Mouse (Mus musculus): ENCODE results near the gene Nubp1.

Nubp1 gene

GRCm38 (mm10) chr16:10416866-10417265 is 5.1 kb downstream of the Nubp1 start:
- no peak for DNase-seq (ENCODE audit: low spot score in 2 of 2)

GRCm38 (mm10) chr16:10417723-10418259 is 6.0 kb downstream of the Nubp1 start:
- DNase-seq (ENCODE audit: low spot score in 2 of 2): no peak

GRCm38 (mm10) chr16:10420447-10421054 is 8.8 kb downstream of the Nubp1 start:
- no peak for DNase-seq (ENCODE audit: low spot score in 2 of 2)

- DNase-seq (ENCODE audit: low spot score in 2 of 2): no peak
These were observed 20.2 kb downstream of the Nubp1 start for GRCm38 (mm10) chr16:10431911-10432310.

GRCm38 (mm10) chr16:10432387-10432786 is 20.6 kb downstream of the Nubp1 start:
- no peak for DNase-seq (ENCODE audit: low spot score in 2 of 2)

DNA sequence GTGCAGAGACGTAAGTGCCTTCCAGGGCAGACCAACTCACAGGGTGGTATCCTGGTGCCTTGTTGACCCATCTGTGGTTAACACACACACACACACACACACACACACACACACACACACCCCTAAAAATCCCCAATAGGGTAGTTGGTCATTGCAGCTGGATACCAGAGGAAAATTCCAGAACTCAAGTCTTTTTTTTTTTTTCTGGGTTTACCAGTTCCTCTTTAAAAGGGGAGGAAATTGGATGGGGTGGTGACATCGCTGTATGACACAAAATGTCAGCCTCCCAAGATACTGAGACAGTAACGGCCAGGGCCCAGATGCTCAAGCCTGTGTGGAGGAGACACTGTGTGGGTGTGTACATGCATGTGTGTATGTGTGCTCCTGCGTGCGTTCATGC is 21.6 kb downstream of the Nubp1 start:
- DNase-seq (ENCODE audit: low spot score in 2 of 2): no peak

- DNase-seq (ENCODE audit: low spot score in 2 of 2): no peak
These were observed 24.4 kb downstream of the Nubp1 start for GRCm38 (mm10) chr16:10436166-10436565.

- DNase-seq (ENCODE audit: low spot score in 2 of 2): no peak
These were observed 26.3 kb downstream of the Nubp1 start for GRCm38 (mm10) chr16:10438055-10438454.

- DNase-seq (ENCODE audit: low spot score in 2 of 2): no peak
These were observed 29.6 kb downstream of the Nubp1 start for GRCm38 (mm10) chr16:10441328-10441727.

DNA sequence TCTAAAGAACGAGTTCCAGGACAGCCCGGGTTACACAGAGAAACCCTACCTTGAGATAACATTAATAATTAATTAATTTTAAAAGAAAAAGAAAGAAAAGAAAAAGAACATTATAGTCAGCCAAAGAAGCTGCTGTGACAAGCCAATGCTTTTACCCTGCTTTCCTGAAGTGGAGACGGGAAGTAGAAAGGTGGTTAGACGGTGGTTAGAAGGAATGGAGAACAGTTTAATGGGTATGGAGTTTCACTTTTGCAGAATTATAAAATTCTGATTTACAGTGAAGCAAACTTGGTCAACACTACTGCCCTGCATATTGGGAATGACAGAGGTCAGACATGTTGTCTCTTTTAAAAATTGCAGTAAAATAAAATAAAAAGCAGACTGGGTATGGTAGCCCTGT is 30.0 kb downstream of the Nubp1 start:
- DNase-seq (ENCODE audit: low spot score in 2 of 2): no peak

- no peak for DNase-seq (ENCODE audit: low spot score in 2 of 2)
These were observed 32.0 kb downstream of the Nubp1 start for GRCm38 (mm10) chr16:10443723-10444122.

- no peak for DNase-seq (ENCODE audit: low spot score in 2 of 2)
These were observed 35.0 kb downstream of the Nubp1 start for GRCm38 (mm10) chr16:10446573-10447263.

DNA sequence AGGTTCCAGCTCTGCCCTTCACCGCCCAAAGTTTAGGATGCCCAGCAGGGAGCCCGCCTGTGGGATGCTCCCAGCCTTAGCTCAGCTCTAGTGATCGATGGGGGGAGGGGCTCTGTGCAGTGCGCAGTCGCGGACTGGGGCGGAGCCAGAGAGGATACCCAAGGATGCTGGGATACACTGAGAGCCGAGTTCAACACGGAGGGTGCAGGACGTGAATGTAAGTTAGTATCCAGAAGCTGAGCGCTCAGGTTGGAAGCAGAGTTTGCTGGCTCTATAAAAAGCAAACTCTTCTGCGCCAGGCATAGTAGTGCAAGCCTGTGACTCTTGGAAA is 35.5 kb downstream of the Nubp1 start, which contains the start of gene Tvp23a:
TSS of gene Tvp23a (minus strand) at position 99 of the 331 bp plus-strand sequence.
- peak in 1 of 2 experiments; percentile 33 for DNase-seq (ENCODE audit: low spot score in 2 of 2)

DNA sequence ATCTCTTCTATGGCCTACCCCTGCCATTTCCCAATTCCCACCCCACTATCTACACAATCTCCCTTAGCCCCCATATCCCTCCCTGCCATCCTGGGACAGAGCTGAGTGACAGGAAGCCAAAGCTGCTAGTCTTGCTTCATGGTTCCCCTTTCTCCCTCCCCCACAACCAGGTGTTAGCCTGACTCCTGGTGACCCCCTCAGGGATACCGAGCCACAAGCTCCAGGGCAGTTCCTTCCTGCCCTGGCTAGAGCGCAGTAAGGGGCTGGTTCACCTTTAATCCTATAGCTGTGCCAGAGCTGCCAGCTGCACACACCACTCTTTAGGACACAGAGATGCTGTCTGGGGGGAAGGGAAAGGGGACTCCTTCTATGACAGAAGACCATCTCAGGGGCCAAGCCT is 36.0 kb downstream of the Nubp1 start:
- no peak for DNase-seq (ENCODE audit: low spot score in 2 of 2)

DNA sequence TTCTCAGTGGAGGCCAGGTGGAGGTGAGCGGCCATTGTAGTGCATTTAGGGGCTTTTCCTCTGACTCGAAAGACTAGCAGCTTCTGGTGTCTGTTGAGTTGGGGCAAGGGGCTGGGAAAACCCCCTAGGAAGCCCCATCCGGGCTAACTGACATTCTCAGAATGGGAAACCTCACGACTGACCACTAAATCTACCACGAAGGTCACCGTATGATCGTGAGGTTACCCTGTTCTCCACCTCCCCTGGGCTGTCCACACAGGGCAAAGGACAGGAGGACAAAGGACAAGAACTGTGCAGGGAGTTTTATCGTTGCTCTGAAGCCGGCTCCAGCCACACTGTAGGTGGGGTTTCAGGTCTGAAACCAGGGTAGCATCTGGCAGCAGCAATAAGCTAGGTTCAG is 37.2 kb downstream of the Nubp1 start:
- no peak for DNase-seq (ENCODE audit: low spot score in 2 of 2)

- DNase-seq (ENCODE audit: low spot score in 2 of 2): no peak
These were observed 40.2 kb downstream of the Nubp1 start for GRCm38 (mm10) chr16:10451906-10452305.

DNA sequence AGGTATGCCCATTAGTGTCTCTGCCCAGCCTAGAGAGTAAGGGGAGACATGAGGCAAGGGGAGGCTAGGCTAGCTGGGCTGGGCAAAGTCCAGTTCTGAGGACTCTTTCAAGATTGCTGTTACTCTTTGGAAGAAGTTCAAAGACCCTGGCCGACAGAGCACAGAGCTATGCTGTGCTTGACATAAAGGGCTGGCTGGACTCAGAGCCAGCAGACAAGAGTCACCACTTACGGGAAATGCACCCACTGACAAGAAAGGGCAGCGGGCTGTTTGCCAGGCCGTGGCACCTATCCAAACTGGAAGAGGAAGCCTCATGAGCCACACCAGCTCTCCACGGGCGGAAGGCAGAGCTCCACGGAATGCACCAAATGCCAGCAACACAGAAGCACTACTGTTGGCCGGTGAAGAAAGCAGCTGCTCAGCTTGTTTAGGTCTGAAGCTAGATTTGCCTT is 40.7 kb downstream of the Nubp1 start:
- DNase-seq (ENCODE audit: low spot score in 2 of 2): peak; percentile 16 to 37

- no peak for DNase-seq (ENCODE audit: low spot score in 2 of 2)
These were observed 42.3 kb downstream of the Nubp1 start for GRCm38 (mm10) chr16:10453872-10454582.

DNA sequence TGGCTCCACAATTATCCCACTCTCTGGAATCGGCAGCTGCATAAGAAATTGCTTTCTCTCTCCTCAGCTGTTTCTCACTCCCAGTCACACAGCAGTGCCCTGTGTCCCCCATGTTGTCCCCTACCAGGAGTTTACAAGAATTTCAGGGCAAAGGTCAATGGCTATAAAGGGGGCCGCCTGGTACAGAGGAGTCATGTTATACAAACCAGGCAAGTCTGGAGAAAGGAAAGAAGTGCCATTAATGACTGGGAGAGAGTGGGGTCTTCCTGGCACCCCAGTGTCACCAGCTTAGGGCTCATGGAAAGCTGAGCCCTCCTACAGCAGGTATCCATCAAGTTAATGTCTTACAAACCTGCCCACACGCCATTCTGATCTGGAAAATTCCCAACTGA is 42.8 kb downstream of the Nubp1 start:
- no peak for DNase-seq (ENCODE audit: low spot score in 2 of 2)

- no peak for DNase-seq (ENCODE audit: low spot score in 2 of 2)
These were observed 48.4 kb downstream of the Nubp1 start for GRCm38 (mm10) chr16:10460188-10460587.

GRCm38 (mm10) chr16:10461178-10461577 is 49.4 kb downstream of the Nubp1 start:
- no peak for DNase-seq (ENCODE audit: low spot score in 2 of 2)

GRCm38 (mm10) chr16:10465011-10465681 is 53.4 kb downstream of the Nubp1 start:
- no peak for DNase-seq (ENCODE audit: low spot score in 2 of 2)
